Mouse (Mus musculus) CH12.LX (cell line): Measurements from ENCODE around the gene Klf7. TPM values are rescaled to one million over a fixed set of nuclear protein-coding genes. Genes with fewer than 3 reads are reported as not detected.

Experiments used
- DNase-seq: peaks from one replicate; pipeline ENCODE4 v3.0.0-alpha.2; 2013; ENCODE audit errors: extremely low read depth
- H3K27ac ChIP-seq: 2 replicates; pipeline ENCODE4 v1.5.1; 2012; ENCODE audit warnings: low read depth, mild to moderate bottlenecking, control low read depth, moderate library complexity; ENCODE audit not compliant: insufficient read depth
- H3K27me3 ChIP-seq: replicated peaks from 2 replicates; pipeline ENCODE3; 2012; ENCODE audit warnings: inconsistent platforms
- H3K36me3 ChIP-seq, 2 experiments: replicated peaks in 1 of 2; 2 replicates each; pipeline versions ENCODE3 to v1.6.1; 2012; ENCODE audit warnings: inconsistent platforms in 1 of 2, low read length in 1 of 2, mild to moderate bottlenecking in 1 of 2, mixed read lengths in 1 of 2, moderate library complexity in 1 of 2; ENCODE audit not compliant: control insufficient read depth in 1 of 2, insufficient read depth in 1 of 2
- H3K4me1 ChIP-seq, 2 experiments: 2 replicates each; pipeline ENCODE4 v1.6.1; 2012; ENCODE audit warnings: inconsistent platforms in 1 of 2, moderate library complexity in 1 of 2; ENCODE audit not compliant: insufficient read depth in 2 of 2, control insufficient read depth in 1 of 2
- H3K4me2 ChIP-seq: 2 replicates; pipeline ENCODE4 v1.6.1; 2012; ENCODE audit warnings: low read depth, mild to moderate bottlenecking, control low read depth; ENCODE audit not compliant: poor library complexity, insufficient read depth, severe bottlenecking
- H3K4me3 ChIP-seq, 3 experiments: fragments of 150-350 bp in 1 of 3; sonication (generic) in 1 of 3; replicated peaks in 1 of 3; 2 replicates each; pipeline versions ENCODE3 to v1.5.1; 2011 to 2012; ENCODE audit warnings: low read depth in 2 of 3, low read length in 2 of 3, mild to moderate bottlenecking in 2 of 3, moderate library complexity in 2 of 3, control low read depth in 1 of 3, improper control_type of control experiment in 1 of 3, inconsistent platforms in 1 of 3, mixed read lengths in 1 of 3; ENCODE audit not compliant: poor library complexity in 1 of 3
- H3K79me2 ChIP-seq: replicated peaks from 2 replicates; pipeline ENCODE4 v1.6.1; 2012; ENCODE audit warnings: mild to moderate bottlenecking, moderate library complexity; ENCODE audit not compliant: control insufficient read depth, poor library complexity, insufficient read depth, severe bottlenecking; ENCODE audit errors: extremely low read depth
- H3K9ac ChIP-seq: 2 replicates; pipeline ENCODE4 v1.6.1; 2012; ENCODE audit warnings: low read depth, mild to moderate bottlenecking, control low read depth, moderate library complexity; ENCODE audit not compliant: insufficient read depth
- H3K9me3 ChIP-seq: replicated peaks from 2 replicates; pipeline ENCODE3; 2012; ENCODE audit warnings: low read length, inconsistent platforms, mixed read lengths
- BHLHE40 ChIP-seq: IDR thresholded peaks from 2 replicates; pipeline ENCODE4 v1.6.1; 2011; ENCODE audit warnings: mild to moderate bottlenecking, low read depth, low read length, improper control_type of control experiment
- CHD2 ChIP-seq: IDR thresholded peaks from 2 replicates; pipeline ENCODE4 v1.6.1; 2011; ENCODE audit warnings: low read length, improper control_type of control experiment
- CTCF ChIP-seq, 2 experiments: IDR thresholded peaks in 1 of 2; conservative IDR thresholded peaks in 1 of 2; 2 replicates each; pipeline ENCODE4 v1.5.1; 2011 to 2012; ENCODE audit warnings: low read depth in 2 of 2, low read length in 2 of 2, improper control_type of control experiment in 1 of 2, inconsistent platforms in 1 of 2, mild to moderate bottlenecking in 1 of 2, moderate library complexity in 1 of 2
- ELF1 ChIP-seq: IDR thresholded peaks from 2 replicates; pipeline ENCODE4 v1.6.1; 2014; ENCODE audit warnings: low read depth, mild to moderate bottlenecking, inconsistent platforms, low read length, improper control_type of control experiment
- ETS1 ChIP-seq: conservative IDR thresholded peaks from 2 replicates; pipeline ENCODE4 v1.6.1; 2012; ENCODE audit warnings: low read depth, mild to moderate bottlenecking, inconsistent platforms, low read length, improper control_type of control experiment, moderate library complexity
- JUN ChIP-seq: IDR thresholded peaks from 2 replicates; pipeline ENCODE4 v1.6.1; 2011; ENCODE audit warnings: low read depth, mild to moderate bottlenecking, low read length, improper control_type of control experiment, moderate library complexity; ENCODE audit not compliant: insufficient read depth
- MAZ ChIP-seq: IDR thresholded peaks from 2 replicates; pipeline ENCODE4 v1.6.1; 2012; ENCODE audit warnings: low read depth, mild to moderate bottlenecking, inconsistent platforms, low read length, improper control_type of control experiment, moderate library complexity
- MEF2A ChIP-seq: IDR thresholded peaks from 2 replicates; pipeline ENCODE4 v1.6.1; 2014; ENCODE audit warnings: low read depth, mild to moderate bottlenecking, inconsistent platforms, low read length, improper control_type of control experiment, borderline replicate concordance
- MYC ChIP-seq: IDR thresholded peaks from 2 replicates; pipeline ENCODE4 v1.6.1; 2011; ENCODE audit warnings: low read depth, mild to moderate bottlenecking, improper control_type of control experiment, low read length
- NRF1 ChIP-seq: IDR thresholded peaks from 2 replicates; pipeline ENCODE4 v1.6.1; 2014; ENCODE audit warnings: low read depth, mild to moderate bottlenecking, inconsistent platforms, low read length, improper control_type of control experiment, moderate library complexity
- PAX5 ChIP-seq: IDR thresholded peaks from 2 replicates; pipeline ENCODE4 v1.6.1; 2012; ENCODE audit warnings: low read length, inconsistent platforms, mixed read lengths
- POLR2A ChIP-seq: IDR thresholded peaks from 2 replicates; pipeline ENCODE4 v1.6.1; 2011; ENCODE audit warnings: low read depth, mild to moderate bottlenecking, improper control_type of control experiment, low read length
- POLR2AphosphoS2 ChIP-seq: IDR thresholded peaks from 2 replicates; pipeline ENCODE4 v1.6.1; 2011; ENCODE audit warnings: low read depth, low read length, improper control_type of control experiment
- SIN3A ChIP-seq: IDR thresholded peaks from 2 replicates; pipeline ENCODE4 v1.6.1; 2012; ENCODE audit warnings: low read length, improper control_type of control experiment, inconsistent platforms
- TBP ChIP-seq: conservative IDR thresholded peaks from 2 replicates; pipeline ENCODE4 v1.6.1; 2011; ENCODE audit warnings: low read depth, low read length, improper control_type of control experiment
- UBTF ChIP-seq: IDR thresholded peaks from 2 replicates; pipeline ENCODE4 v1.6.1; 2012; ENCODE audit warnings: low read depth, mild to moderate bottlenecking, inconsistent platforms, low read length, improper control_type of control experiment, moderate library complexity
- ZMIZ1 ChIP-seq: IDR thresholded peaks from 2 replicates; pipeline ENCODE4 v1.6.1; 2012; ENCODE audit warnings: low read depth, mild to moderate bottlenecking, inconsistent platforms, low read length, improper control_type of control experiment
- dilution Hi-C: fragments of 300-500 bp; cut with MboI; formaldehyde crosslinking; loops from 2 replicates; pipeline ENCODE4 v1.14.3; 2020; ENCODE audit warnings: low sequenced_read_pairs; ENCODE audit not compliant: extremely low pct_unique_long_range_greater_than_20kb, extremely low pct_ligation_motif_present
- in situ Hi-C: fragments of 300-500 bp; cut with MboI; formaldehyde crosslinking; loops from 3 replicates; pipeline ENCODE4 v1.14.3; 2019; ENCODE audit warnings: low sequenced_read_pairs, low pct_ligation_motif_present, low pct_unique_long_range_greater_than_20kb, mixed read lengths
- polyA plus RNA-seq: library from polyadenylated mRNA; unstranded; fragments of >175 nt; gene quantifications from 2 replicates; pipeline ENCODE4 v1.2.1, GENCODE M21; 2012; ENCODE audit warnings: low read depth; ENCODE audit not compliant: insufficient read length
- total RNA-seq, 2 experiments: library from RNA; depleted of rRNA; stranded (reverse); fragments of 300-350 nt in 1 of 2; fragments of >200 nt in 1 of 2; gene quantifications; 2 replicates each; pipeline ENCODE4 v1.2.3; 2012 to 2014

Klf7 gene
- total and polyA plus RNA-seq, 3 experiments = 4.3 to 6.5 (median 6.2) TPM

GRCm38 (mm10) chr1:64119358-64119794 lies 2.7 kb downstream of the Klf7 start:
- Histone ChIP-seq H3K9me3 (no peaks in the 10 kb centered on the region), H3K27me3 (no peaks in the 10 kb centered on the region), H3K4me1 (peaks cover 4 to 33% of the 10 kb centered on the region in 2 experiments), H3K9ac (0 out of 2 replicates have a peak overlapping the region, but pooled peaks have one; percentile 77), H3K4me2 (peak overlapping the region; percentile 95), H3K36me3 (peaks cover 0 to 5% of the 10 kb centered on the region in 2 experiments), H3K27ac (no peak overlapping the region), H3K79me2 (peaks cover 4% of the 10 kb centered on the region; the same call in 1 of the 2 replicates), H3K4me3 (peak overlapping the region in 1 of 3 experiments; percentile 27)
- TF ChIP-seq PAX5 = no peak
- no peak for TF ChIP-seq POLR2AphosphoS2
- no peak for TF ChIP-seq MEF2A
- no peak for TF ChIP-seq UBTF
- no peak for TF ChIP-seq JUN
- no peak for TF ChIP-seq POLR2A
- TF ChIP-seq ETS1 = no peak
- no peak for TF ChIP-seq BHLHE40
- no peak for TF ChIP-seq ELF1
- TF ChIP-seq TBP = no peak
- no peak for TF ChIP-seq SIN3A
- no peak for DNase-seq
- in situ Hi-C loops (loop anchor here (25.0 kb wide), 1 partner anchor 318 kb away; no protein-coding TSS in a partner anchor), dilution Hi-C loops (no loop called here)

DNA sequence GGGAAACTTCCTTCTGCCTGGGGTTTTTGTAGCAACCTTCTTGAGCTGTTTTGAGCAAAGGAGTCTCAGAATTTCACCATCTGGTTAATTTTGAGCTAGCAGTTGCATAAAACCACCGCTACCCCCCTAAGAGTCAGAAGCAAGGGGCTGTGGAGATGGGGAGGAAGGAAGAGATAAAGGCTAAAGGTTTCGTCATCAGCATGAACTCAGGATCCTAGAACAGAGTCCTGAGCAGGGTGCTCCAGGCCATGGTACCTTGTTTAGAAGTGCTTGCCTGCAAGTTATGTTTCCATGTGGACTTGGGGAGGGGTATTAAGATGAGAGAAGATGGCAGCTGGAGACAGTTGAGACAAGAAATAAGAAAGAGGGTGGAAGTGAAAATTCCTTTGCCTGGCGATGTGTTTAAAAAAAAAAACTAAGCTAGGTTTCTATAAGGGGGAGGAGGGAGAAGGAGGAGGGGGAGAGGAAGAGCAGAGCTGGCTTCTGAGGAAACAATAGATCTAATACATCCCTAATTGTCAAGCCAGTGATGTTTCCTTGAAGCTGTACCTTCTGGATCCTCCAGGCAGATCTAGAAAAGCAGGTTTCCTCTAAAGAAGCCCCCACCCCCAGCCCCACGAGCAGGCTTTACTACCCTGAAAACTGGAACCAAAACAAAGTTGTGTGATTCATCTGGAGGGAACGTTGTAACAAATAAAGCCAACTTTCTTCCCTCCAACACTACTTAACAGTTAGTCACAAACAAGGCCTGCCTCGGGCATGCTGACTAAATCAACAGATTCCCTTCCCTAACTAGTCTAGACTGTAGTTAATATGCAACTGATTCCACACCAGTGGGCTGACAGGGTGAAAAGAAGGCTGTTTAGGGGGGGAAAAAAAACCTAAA lies 3.6 kb downstream of the Klf7 start:
- Histone ChIP-seq H3K9ac (0 out of 2 replicates have a peak overlapping the region, but pooled peaks have one; percentile 0), H3K4me1 (peaks cover 4 to 31% of the 10 kb centered on the region in 2 experiments), H3K36me3 (peaks cover 0 to 5% of the 10 kb centered on the region in 2 experiments), H3K9me3 (no peaks in the 10 kb centered on the region), H3K27ac (no peak overlapping the region), H3K4me3 (no peak overlapping the region), H3K79me2 (peaks cover 4% of the 10 kb centered on the region; the same call in 1 of the 2 replicates)
- dilution Hi-C loops = no loop called here
- in situ Hi-C loops = loop anchor here (25.0 kb wide), 1 partner anchor 319 kb away; no protein-coding TSS in a partner anchor
- DNase-seq = no peak
- TF ChIP-seq NRF1 (no peak), MEF2A (no peak), MYC (no peak), CHD2 (no peak), MAZ (no peak), ZMIZ1 (no peak), CTCF (conservative IDR thresholded peaks at IDR 0.05 in 1 of 2, IDR thresholded peaks at IDR 0.05 in 1 of 2; ENCODE audit: low read depth in 2 of 2, low read length in 2 of 2) (no peak), POLR2AphosphoS2 (no peak)
- TF ChIP-seq, all 38 proteins: peak for 0
- H3K27me3 ChIP-seq = no peaks in the 10 kb centered on the region
- H3K4me2 ChIP-seq = peak overlapping the region; percentile 95
